Mouse (Mus musculus): Measurements from ENCODE around the gene Lyrm7. TPM values are rescaled to one million over a fixed set of nuclear protein-coding genes. Genes with fewer than 3 reads are reported as not detected.
"Not testable (repeated sequence)": the region's sequence is repeated elsewhere in the genome, so short reads cannot be mapped to it uniquely, and the experiment has no call there.

Gene Lyrm7
- polyA plus RNA-seq, 1 experiment: 26.3 TPM

DNA sequence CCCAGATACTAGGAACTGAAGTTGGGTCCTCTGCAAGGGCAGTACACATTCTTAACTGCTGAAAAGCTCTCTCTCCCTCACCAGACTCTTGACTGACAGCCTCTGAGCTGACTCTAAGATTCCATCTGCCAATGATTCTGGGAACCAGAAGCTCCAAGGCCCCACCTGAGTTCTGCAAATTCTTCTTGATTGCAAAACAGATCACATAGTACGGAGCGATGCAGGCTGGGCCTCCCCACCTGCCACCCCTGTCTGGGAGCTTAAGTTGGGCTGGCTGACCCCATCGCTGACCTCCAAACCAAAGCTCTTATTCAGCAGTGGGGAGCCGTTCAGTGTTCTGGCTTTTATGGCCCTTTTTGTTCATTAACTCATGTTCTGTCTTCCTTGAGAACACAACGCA, 36.8 kb upstream of the Lyrm7 start:
- TF ChIP-seq EP300 (IDR thresholded peaks at IDR 0.05; ENCODE audit: insufficient read depth, low read depth, low read length): no peak
- TF ChIP-seq POLR2A (IDR thresholded peaks at IDR 0.05; ENCODE audit: insufficient read depth, low read length): no peak
- TF ChIP-seq CTCF (IDR thresholded peaks at IDR 0.05; ENCODE audit: low read depth, low read length): no peak
- no peaks in the 10 kb centered on the region for H3K27me3 ChIP-seq (ENCODE audit: control insufficient read depth, insufficient read depth, low read length, poor library complexity, severe bottlenecking)
- no peak overlapping the region for H3K9ac ChIP-seq (ENCODE audit: low read depth, poor library complexity, severe bottlenecking)
- H3K9me3 ChIP-seq (replicated peaks; ENCODE audit: control insufficient read depth, insufficient read depth, low read length, poor library complexity, severe bottlenecking): no peaks in the 10 kb centered on the region
- no peak overlapping the region for H3K27ac ChIP-seq (ENCODE audit: insufficient read depth, low read length)
- no peak overlapping the region for H3K4me3 ChIP-seq (ENCODE audit: low read depth, low read length)
- no peaks in the 10 kb centered on the region for H3K4me1 ChIP-seq (ENCODE audit: control insufficient read depth, insufficient read depth, low read length)
- H3K36me3 ChIP-seq (ENCODE audit: control insufficient read depth, insufficient read depth, low read length, poor library complexity, severe bottlenecking): no peaks in the 10 kb centered on the region

DNA sequence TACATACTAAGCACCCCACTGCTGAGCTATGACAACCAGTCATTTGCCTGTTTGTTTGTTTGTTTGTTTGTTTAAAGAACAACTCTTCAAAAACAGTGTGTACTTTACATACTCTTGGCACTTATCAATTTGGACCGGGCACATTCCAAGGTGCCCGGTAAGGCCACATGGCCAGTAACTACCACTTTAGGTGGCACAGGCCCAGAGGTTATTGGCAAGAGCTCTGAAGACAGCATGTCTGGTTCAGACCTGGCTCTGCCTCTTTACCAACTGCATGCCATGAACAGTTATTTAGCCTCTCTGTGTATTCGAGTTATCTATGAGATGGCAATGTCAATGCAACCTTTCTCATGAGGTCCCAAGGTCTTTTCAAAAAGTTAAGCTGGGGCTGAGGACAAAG, 35.9 kb upstream of the Lyrm7 start:
- H3K27me3 ChIP-seq (ENCODE audit: control insufficient read depth, insufficient read depth, low read length, poor library complexity, severe bottlenecking); H3K36me3 ChIP-seq (ENCODE audit: control insufficient read depth, insufficient read depth, low read length, poor library complexity, severe bottlenecking); H3K9ac ChIP-seq (ENCODE audit: low read depth, poor library complexity, severe bottlenecking); H3K27ac ChIP-seq (ENCODE audit: insufficient read depth, low read length); H3K9me3 ChIP-seq (replicated peaks; ENCODE audit: control insufficient read depth, insufficient read depth, low read length, poor library complexity, severe bottlenecking); H3K4me1 ChIP-seq (ENCODE audit: control insufficient read depth, insufficient read depth, low read length); H3K4me3 ChIP-seq (ENCODE audit: low read depth, low read length): not testable (repeated sequence)

DNA sequence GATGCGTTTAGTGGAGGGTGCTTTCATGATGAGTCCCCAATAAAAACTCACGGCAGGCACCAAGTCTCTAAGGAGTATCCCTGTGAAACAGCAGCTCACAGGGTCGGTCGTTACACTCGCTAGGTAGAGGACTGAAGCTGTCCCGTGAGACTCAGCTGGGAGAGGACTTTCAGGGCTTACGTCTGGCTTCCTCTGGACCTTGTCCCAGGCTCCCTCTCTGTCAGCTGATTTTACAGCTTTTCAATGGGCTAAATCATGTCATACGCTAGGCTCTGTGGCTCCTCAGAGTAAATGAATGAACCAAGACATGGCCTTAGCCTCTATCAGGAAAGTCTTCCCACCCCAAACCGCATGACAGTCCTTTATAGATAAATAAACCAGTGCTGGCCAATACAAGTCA, 33.9 kb upstream of the Lyrm7 start:
- TF ChIP-seq POLR2A (IDR thresholded peaks at IDR 0.05; ENCODE audit: insufficient read depth, low read length) (no peak), CTCF (IDR thresholded peaks at IDR 0.05; ENCODE audit: low read depth, low read length) (no peak), EP300 (IDR thresholded peaks at IDR 0.05; ENCODE audit: insufficient read depth, low read depth, low read length) (no peak)
- Histone ChIP-seq H3K27ac (ENCODE audit: insufficient read depth, low read length) (no peak overlapping the region), H3K9ac (ENCODE audit: low read depth, poor library complexity, severe bottlenecking) (no peak overlapping the region), H3K4me3 (ENCODE audit: low read depth, low read length) (no peak overlapping the region), H3K9me3 (replicated peaks; ENCODE audit: control insufficient read depth, insufficient read depth, low read length, poor library complexity, severe bottlenecking) (no peaks in the 10 kb centered on the region), H3K4me1 (ENCODE audit: control insufficient read depth, insufficient read depth, low read length) (no peaks in the 10 kb centered on the region), H3K27me3 (ENCODE audit: control insufficient read depth, insufficient read depth, low read length, poor library complexity, severe bottlenecking) (no peaks in the 10 kb centered on the region), H3K36me3 (ENCODE audit: control insufficient read depth, insufficient read depth, low read length, poor library complexity, severe bottlenecking) (no peaks in the 10 kb centered on the region)

DNA sequence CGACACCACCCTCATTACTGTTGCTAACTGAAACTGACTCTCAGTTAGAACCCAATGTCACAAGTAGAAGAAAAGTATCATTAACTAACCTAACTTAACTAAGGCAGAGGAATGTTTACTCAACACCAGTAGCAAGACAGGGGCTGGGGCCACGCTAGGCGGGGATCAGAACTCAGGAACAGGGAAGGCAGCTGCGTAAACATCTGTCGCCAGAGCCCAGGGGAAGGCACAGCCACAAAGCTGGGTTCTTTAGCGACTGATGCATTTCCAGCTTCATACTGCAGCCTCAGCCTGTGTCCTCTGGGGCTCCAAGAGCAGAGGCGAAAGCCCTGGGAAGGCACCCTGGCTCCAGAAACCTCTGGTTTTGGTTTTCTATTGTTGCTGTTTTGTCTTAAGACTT, 31.4 kb upstream of the Lyrm7 start:
- H3K4me3 ChIP-seq (ENCODE audit: low read depth, low read length): no peak overlapping the region
- no peaks in the 10 kb centered on the region for H3K36me3 ChIP-seq (ENCODE audit: control insufficient read depth, insufficient read depth, low read length, poor library complexity, severe bottlenecking)
- no peaks in the 10 kb centered on the region for H3K27me3 ChIP-seq (ENCODE audit: control insufficient read depth, insufficient read depth, low read length, poor library complexity, severe bottlenecking)
- H3K9ac ChIP-seq (ENCODE audit: low read depth, poor library complexity, severe bottlenecking): no peak overlapping the region
- no peak overlapping the region for H3K27ac ChIP-seq (ENCODE audit: insufficient read depth, low read length)
- no peaks in the 10 kb centered on the region for H3K4me1 ChIP-seq (ENCODE audit: control insufficient read depth, insufficient read depth, low read length)
- TF ChIP-seq CTCF (IDR thresholded peaks at IDR 0.05; ENCODE audit: low read depth, low read length): no peak
- no peak for TF ChIP-seq EP300 (IDR thresholded peaks at IDR 0.05; ENCODE audit: insufficient read depth, low read depth, low read length)
- no peak for TF ChIP-seq POLR2A (IDR thresholded peaks at IDR 0.05; ENCODE audit: insufficient read depth, low read length)
- no peaks in the 10 kb centered on the region for H3K9me3 ChIP-seq (replicated peaks; ENCODE audit: control insufficient read depth, insufficient read depth, low read length, poor library complexity, severe bottlenecking)

DNA sequence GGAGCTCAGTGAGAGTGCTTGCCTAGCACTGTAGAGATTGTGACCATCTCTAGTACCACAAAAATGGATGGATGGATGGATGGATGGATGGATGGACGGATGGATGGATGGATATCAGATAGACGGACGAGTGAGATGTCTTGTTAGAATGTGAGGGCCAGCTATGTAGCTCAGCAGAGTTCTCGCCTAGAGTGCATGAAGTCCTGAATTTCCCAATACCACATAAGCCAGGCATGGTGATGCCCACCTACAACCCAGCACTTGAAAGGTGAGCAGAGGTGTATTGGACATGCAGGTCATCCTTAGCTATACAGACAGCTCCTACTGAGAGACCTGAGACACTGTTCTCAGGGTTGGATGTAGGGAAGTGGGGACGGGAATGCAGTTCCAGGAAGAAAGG, 30.6 kb upstream of the Lyrm7 start:
- H3K36me3 ChIP-seq (ENCODE audit: control insufficient read depth, insufficient read depth, low read length, poor library complexity, severe bottlenecking): no peaks in the 10 kb centered on the region
- no peak overlapping the region for H3K27ac ChIP-seq (ENCODE audit: insufficient read depth, low read length)
- TF ChIP-seq CTCF (IDR thresholded peaks at IDR 0.05; ENCODE audit: low read depth, low read length) (no peak), POLR2A (IDR thresholded peaks at IDR 0.05; ENCODE audit: insufficient read depth, low read length) (no peak), EP300 (IDR thresholded peaks at IDR 0.05; ENCODE audit: insufficient read depth, low read depth, low read length) (no peak)
- H3K9me3 ChIP-seq (replicated peaks; ENCODE audit: control insufficient read depth, insufficient read depth, low read length, poor library complexity, severe bottlenecking): no peaks in the 10 kb centered on the region
- no peak overlapping the region for H3K4me3 ChIP-seq (ENCODE audit: low read depth, low read length)
- H3K27me3 ChIP-seq (ENCODE audit: control insufficient read depth, insufficient read depth, low read length, poor library complexity, severe bottlenecking): no peaks in the 10 kb centered on the region
- no peaks in the 10 kb centered on the region for H3K4me1 ChIP-seq (ENCODE audit: control insufficient read depth, insufficient read depth, low read length)
- H3K9ac ChIP-seq (ENCODE audit: low read depth, poor library complexity, severe bottlenecking): no peak overlapping the region

DNA sequence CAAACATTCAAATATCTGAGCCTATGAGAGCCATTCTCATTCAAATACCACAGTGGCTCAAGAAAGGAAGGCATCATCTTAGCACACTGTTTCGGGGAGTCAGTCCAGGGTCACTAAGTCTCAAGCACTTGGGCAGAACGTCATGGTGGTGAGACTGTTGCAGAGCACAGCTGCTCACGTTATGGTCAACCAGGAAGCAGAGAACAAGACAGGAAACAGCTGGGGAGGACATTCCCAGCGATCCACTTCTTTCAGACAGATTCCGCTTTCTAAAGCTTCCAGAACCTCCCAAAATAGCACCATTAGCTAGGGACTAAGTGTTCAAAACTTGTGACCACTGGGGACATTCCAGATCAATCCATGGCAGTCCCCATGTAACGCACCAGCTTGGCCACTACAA, 27.2 kb upstream of the Lyrm7 start:
- Histone ChIP-seq H3K9ac (ENCODE audit: low read depth, poor library complexity, severe bottlenecking) (no peak overlapping the region), H3K4me1 (ENCODE audit: control insufficient read depth, insufficient read depth, low read length) (peaks cover 2% of the 10 kb centered on the region), H3K9me3 (replicated peaks; ENCODE audit: control insufficient read depth, insufficient read depth, low read length, poor library complexity, severe bottlenecking) (no peaks in the 10 kb centered on the region), H3K27me3 (ENCODE audit: control insufficient read depth, insufficient read depth, low read length, poor library complexity, severe bottlenecking) (no peaks in the 10 kb centered on the region), H3K36me3 (ENCODE audit: control insufficient read depth, insufficient read depth, low read length, poor library complexity, severe bottlenecking) (no peaks in the 10 kb centered on the region), H3K4me3 (ENCODE audit: low read depth, low read length) (no peak overlapping the region), H3K27ac (ENCODE audit: insufficient read depth, low read length) (no peak overlapping the region)
- TF ChIP-seq CTCF (IDR thresholded peaks at IDR 0.05; ENCODE audit: low read depth, low read length) (no peak), EP300 (IDR thresholded peaks at IDR 0.05; ENCODE audit: insufficient read depth, low read depth, low read length) (no peak), POLR2A (IDR thresholded peaks at IDR 0.05; ENCODE audit: insufficient read depth, low read length) (no peak)
